Mouse (Mus musculus): ENCODE measurements around the gene Tcp11x2.

Tcp11x2 gene

GRCm38 (mm10) chrX:135693633-135694032, at the start of gene Tcp11x2:
Gene Tcp11x2, minus strand, starts transcription at chrX:135693790.
- in situ Hi-C loops (cut with MboI, MseI), result no loop called here

GRCm38 (mm10) chrX:135743056-135743355, 49.4 kb upstream of the Tcp11x2 start:
- in situ Hi-C loops (cut with MboI, MseI), result no loop called here

GRCm38 (mm10) chrX:135742304-135743055, 48.9 kb upstream of the Tcp11x2 start, which contains the start of the genes Armcx5 and Gprasp1:
Gene Armcx5, plus strand, starts transcription at chrX:135742733.
Gene Gprasp1, plus strand, starts transcription at chrX:135742733.
- in situ Hi-C loops (cut with MboI, MseI), result no loop called here

GRCm38 (mm10) chrX:135738730-135739520, 45.3 kb upstream of the Tcp11x2 start:
- in situ Hi-C loops (cut with MboI, MseI), result no loop called here

- in situ Hi-C loops (cut with MboI, MseI), result loop anchor here (10.0 kb wide), 1 partner anchor 120 kb away; no protein-coding TSS in a partner anchor
Measured at GRCm38 (mm10) chrX:135725161-135725560, 31.6 kb upstream of the Tcp11x2 start, which contains the start of gene Tmsb15a. Gene Tmsb15a, minus strand, starts transcription at chrX:135725261.

- in situ Hi-C loops (cut with MboI, MseI), result no loop called here
Measured at GRCm38 (mm10) chrX:135712845-135713244, 19.3 kb upstream of the Tcp11x2 start.

- in situ Hi-C loops (cut with MboI, MseI), result no loop called here
Measured at GRCm38 (mm10) chrX:135704349-135704748, 10.8 kb upstream of the Tcp11x2 start.

GRCm38 (mm10) chrX:135703111-135703510, 9.5 kb upstream of the Tcp11x2 start:
- in situ Hi-C loops (cut with MboI, MseI), result no loop called here

GRCm38 (mm10) chrX:135687802-135688201, 5.8 kb downstream of the Tcp11x2 start:
- in situ Hi-C loops (cut with MboI, MseI), result no loop called here

- in situ Hi-C loops (cut with MboI, MseI), result no loop called here
Measured at GRCm38 (mm10) chrX:135681858-135682257, 11.7 kb downstream of the Tcp11x2 start.

- in situ Hi-C loops (cut with MboI, MseI), result loop anchor here (5.0 kb wide), 1 partner anchor 50 kb away; no protein-coding TSS in a partner anchor
Measured at GRCm38 (mm10) chrX:135652173-135652772, 41.3 kb downstream of the Tcp11x2 start.

- in situ Hi-C loops (cut with MboI, MseI), result no loop called here
Measured at GRCm38 (mm10) chrX:135627605-135628004, 66.0 kb downstream of the Tcp11x2 start, which contains the start of gene Prame. Gene Prame, minus strand, starts transcription at chrX:135627705.

All from regulatory T cell (primary cell).